Mouse (Mus musculus) heart, embryonic 13.5 days (tissue): ENCODE measurements around the gene Hoxd12. TPM values are rescaled to one million over a fixed set of nuclear protein-coding genes. Genes with fewer than 3 reads are reported as not detected.

Experiments used
- ATAC-seq: fragments of 200-750 bp; cut with Nextera tagmentation; 2 replicates; pipeline ENCODE4 v1.8.0; 2017; ENCODE audit warnings: moderate TSS enrichment; ENCODE audit not compliant: insufficient number of reproducible peaks, low FRiP score, low TSS enrichment; ENCODE audit errors: extremely low read depth
- H3K27ac ChIP-seq: fragments of 300-500 bp; sonication (generic); replicated peaks from 2 replicates; pipeline ENCODE4 v1.5.1; 2015; ENCODE audit warnings: moderate library complexity, mild to moderate bottlenecking, inconsistent platforms
- H3K27me3 ChIP-seq: fragments of 300-500 bp; sonication (generic); replicated peaks from 2 replicates; pipeline ENCODE4 v1.6.1; 2015; ENCODE audit warnings: mild to moderate bottlenecking, inconsistent platforms
- H3K36me3 ChIP-seq: fragments of 300-500 bp; sonication (generic); 2 replicates; pipeline ENCODE4 v1.6.1; 2015; ENCODE audit warnings: mild to moderate bottlenecking, inconsistent platforms
- H3K4me1 ChIP-seq: fragments of 300-500 bp; sonication (generic); 2 replicates; pipeline ENCODE4 v1.6.1; 2015; ENCODE audit warnings: inconsistent platforms
- H3K4me2 ChIP-seq: fragments of 300-500 bp; sonication (generic); 2 replicates; pipeline ENCODE4 v1.6.1; 2015; ENCODE audit warnings: inconsistent platforms, mild to moderate bottlenecking, moderate library complexity
- H3K4me3 ChIP-seq: fragments of 300-500 bp; sonication (generic); 2 replicates; pipeline ENCODE4 v1.5.1; 2015; ENCODE audit warnings: moderate library complexity, mild to moderate bottlenecking, inconsistent platforms
- H3K9ac ChIP-seq: fragments of 300-500 bp; sonication (generic); 2 replicates; pipeline ENCODE4 v1.6.1; 2015; ENCODE audit warnings: inconsistent platforms, mild to moderate bottlenecking, moderate library complexity
- H3K9me3 ChIP-seq: fragments of 300-500 bp; sonication (generic); 2 replicates; pipeline ENCODE4 v1.6.1; 2016; ENCODE audit warnings: inconsistent platforms
- WGBS: fragments of 180-500 bp; shearing (Covaris S2); methylation state at CpG from one replicate; pipeline ENCODE4 v1.1.7; 2015; ENCODE audit warnings: mixed read lengths; 5-methylcytosine and 5-hydroxymethylcytosine counted together
- polyA plus RNA-seq: library from polyadenylated mRNA; unstranded; fragments of >200 nt; fragmentation: Nextera tagmentation; extraction: Ambion mirVana; gene quantifications from 2 replicates; pipeline ENCODE4 v1.2.1, GENCODE M21; 2015

The Hoxd12 gene
- polyA plus RNA-seq, 1 experiment from 2014 or later = not detected

DNA sequence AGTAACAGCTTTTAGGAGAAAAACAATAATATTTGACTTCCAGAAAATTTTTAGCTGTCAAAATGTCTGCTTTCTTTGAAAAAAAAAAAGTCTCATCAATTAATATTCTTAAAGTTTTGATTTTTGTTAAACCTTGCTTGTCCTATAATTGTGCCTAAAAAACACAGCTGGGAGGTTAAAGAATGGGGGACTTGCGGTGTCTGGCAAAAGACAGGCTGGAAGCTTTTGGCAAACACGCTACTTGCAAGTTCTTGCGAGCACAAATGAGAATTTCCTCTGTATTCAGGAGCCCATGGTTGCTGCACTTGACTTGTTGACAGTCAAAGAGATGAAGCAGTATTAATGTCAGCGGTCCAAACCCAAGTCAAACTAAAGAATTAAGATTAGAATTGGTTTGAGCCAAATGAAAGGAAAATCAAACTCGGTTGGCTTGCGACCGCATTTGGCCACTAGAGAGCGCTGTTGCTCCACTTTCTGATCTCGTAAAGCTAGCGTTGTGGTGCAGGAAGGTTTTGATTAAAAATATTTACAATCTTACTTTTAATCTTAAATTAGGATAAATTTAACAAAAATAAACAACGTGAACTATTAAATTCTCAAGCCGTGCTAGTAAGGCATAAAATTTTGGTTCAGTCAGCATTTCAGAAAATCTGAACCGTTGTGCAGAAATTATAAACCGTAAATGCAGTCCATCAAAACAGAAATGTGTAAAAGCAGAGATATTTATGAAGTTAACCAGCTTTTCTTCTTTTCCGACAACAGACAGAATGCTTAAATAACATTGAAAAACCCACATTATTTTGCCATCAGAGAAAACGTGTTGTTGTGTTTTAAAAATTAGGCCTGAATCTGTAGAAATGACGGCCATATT, 27.4 kb downstream of the Hoxd12 start:
- no peak overlapping the region for H3K27ac ChIP-seq
- no peak overlapping the region for H3K9ac ChIP-seq
- no peaks in the 10 kb centered on the region for H3K9me3 ChIP-seq
- 16% methylated on average over 17 of the region's 17 CpGs for WGBS
- ATAC-seq = no peak
- H3K4me3 ChIP-seq = no peak overlapping the region
- H3K4me2 ChIP-seq = no peak overlapping the region
- peaks cover 99% of the 10 kb centered on the region for H3K27me3 ChIP-seq
- H3K36me3 ChIP-seq = no peaks in the 10 kb centered on the region
- peaks cover 28% of the 10 kb centered on the region for H3K4me1 ChIP-seq

GRCm38 (mm10) chr2:74702820-74703219, 28.0 kb downstream of the Hoxd12 start:
- Histone ChIP-seq H3K4me1 (peaks cover 23% of the 10 kb centered on the region), H3K4me2 (no peak overlapping the region), H3K9me3 (no peaks in the 10 kb centered on the region), H3K27ac (no peak overlapping the region), H3K4me3 (no peak overlapping the region), H3K36me3 (no peaks in the 10 kb centered on the region), H3K9ac (no peak overlapping the region), H3K27me3 (peaks cover 99% of the 10 kb centered on the region)
- 20% methylated on average over 6 of the region's 6 CpGs for WGBS
- ATAC-seq = no peak

- no peaks in the 10 kb centered on the region for H3K9me3 ChIP-seq
- H3K36me3 ChIP-seq = no peaks in the 10 kb centered on the region
- no peak overlapping the region for H3K9ac ChIP-seq
- no peak overlapping the region for H3K4me2 ChIP-seq
- ATAC-seq = no peak
- no peak overlapping the region for H3K27ac ChIP-seq
- no peak overlapping the region for H3K4me3 ChIP-seq
- peaks cover 99% of the 10 kb centered on the region for H3K27me3 ChIP-seq
- 9% methylated on average over 10 of the region's 10 CpGs for WGBS
- H3K4me1 ChIP-seq = peaks cover 18% of the 10 kb centered on the region
Measured at GRCm38 (mm10) chr2:74703317-74703716, 28.5 kb downstream of the Hoxd12 start.

DNA sequence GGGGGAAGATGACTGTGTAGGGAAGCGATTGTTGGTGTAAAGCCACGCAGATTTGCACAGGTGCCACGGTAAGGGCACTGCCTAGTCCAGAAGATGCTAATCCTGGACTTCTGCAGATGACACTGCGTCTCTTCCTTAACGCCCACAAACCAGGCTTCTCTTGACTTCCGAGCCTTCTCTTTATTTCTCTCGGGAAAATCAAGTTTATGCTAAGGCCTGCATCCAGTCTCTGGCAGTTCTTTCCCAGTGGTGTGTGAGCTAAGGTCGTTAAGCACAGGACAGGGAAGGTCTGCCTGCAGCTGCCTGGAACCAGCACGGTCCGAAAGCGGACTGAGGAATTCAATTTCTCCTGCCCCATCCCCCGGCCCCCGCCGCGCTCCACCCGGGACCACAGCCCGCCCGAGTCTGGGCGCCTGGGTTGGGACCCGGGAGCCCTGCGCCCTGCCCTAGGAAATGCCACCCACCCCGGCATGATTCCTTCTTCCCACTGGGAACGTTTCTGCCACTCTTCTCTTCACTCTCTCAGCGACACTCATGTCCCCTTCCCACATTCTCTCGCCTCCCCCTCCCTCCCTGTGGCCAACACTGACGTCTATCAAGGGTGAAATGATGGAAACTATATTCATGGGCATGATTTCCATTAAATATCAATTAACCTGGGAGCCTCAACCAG, 29.0 kb downstream of the Hoxd12 start:
- Histone ChIP-seq H3K4me3 (peak overlapping the region; percentile 51; the same call in 1 of the 2 replicates), H3K4me1 (peaks cover 15% of the 10 kb centered on the region), H3K9me3 (no peaks in the 10 kb centered on the region), H3K4me2 (peak overlapping the region; percentile 7; the same call in 1 of the 2 replicates), H3K27me3 (peaks cover 99% of the 10 kb centered on the region), H3K36me3 (no peaks in the 10 kb centered on the region), H3K9ac (no peak overlapping the region), H3K27ac (no peak overlapping the region)
- no peak for ATAC-seq
- 4% methylated on average over 26 of the region's 26 CpGs for WGBS

DNA sequence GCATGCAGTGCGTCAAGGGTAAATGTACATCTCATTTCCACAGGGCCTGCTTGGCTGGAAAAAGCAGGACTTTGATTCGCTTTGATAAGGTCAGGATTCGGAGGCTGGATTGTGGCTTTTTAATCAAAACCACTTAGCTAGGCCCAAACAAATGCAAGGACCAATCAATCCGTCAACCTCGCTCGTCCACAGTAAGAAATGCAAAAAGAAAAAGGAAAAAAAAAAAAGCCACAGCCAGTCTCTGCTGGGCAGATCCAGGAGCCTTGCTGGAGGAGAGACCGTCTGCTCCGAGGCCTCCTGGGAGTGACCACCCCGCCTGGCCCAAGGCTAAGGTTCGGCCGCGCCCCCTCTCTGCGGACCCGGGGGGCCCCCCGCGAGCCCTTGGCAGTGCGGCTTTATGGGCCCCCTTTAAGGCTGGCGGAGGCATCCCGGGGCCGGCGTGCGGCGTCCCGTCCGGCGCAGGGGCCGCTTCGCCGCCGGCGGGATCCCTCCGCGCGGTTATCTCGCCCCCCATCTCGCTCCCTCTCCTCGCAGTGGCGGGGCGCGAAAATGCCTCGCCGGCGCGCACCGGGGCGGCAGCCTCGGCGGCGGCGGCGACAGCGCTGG, 29.7 kb downstream of the Hoxd12 start, which contains the start of gene Hoxd8:
Gene Hoxd8 (plus strand): TSS at position 223 of the 606 bp plus-strand sequence.
- Histone ChIP-seq H3K4me1 (peaks cover 15% of the 10 kb centered on the region), H3K27me3 (peaks cover 99% of the 10 kb centered on the region), H3K9ac (peak within 1 kb of the TSS; percentile 62), H3K4me3 (peak within 1 kb of the TSS; percentile 51), H3K27ac (no peak within 1 kb of the TSS), H3K36me3 (no peaks in the 10 kb centered on the region), H3K9me3 (no peaks in the 10 kb centered on the region), H3K4me2 (peak within 1 kb of the TSS; percentile 75)
- WGBS = under 1% methylated on average over 42 of the region's 52 CpGs
- ATAC-seq = no peak

GRCm38 (mm10) chr2:74704999-74705466, 30.2 kb downstream of the Hoxd12 start:
- Histone ChIP-seq H3K27ac (no peak overlapping the region), H3K4me2 (peak overlapping the region; percentile 75), H3K9ac (peak overlapping the region; percentile 62), H3K36me3 (no peaks in the 10 kb centered on the region), H3K9me3 (no peaks in the 10 kb centered on the region), H3K4me1 (peaks cover 15% of the 10 kb centered on the region), H3K4me3 (peak overlapping the region; percentile 51), H3K27me3 (peaks cover 99% of the 10 kb centered on the region)
- whole genome bisulfite sequencing = under 1% methylated on average over 61 of the region's 66 CpGs
- no peak for ATAC-seq

DNA sequence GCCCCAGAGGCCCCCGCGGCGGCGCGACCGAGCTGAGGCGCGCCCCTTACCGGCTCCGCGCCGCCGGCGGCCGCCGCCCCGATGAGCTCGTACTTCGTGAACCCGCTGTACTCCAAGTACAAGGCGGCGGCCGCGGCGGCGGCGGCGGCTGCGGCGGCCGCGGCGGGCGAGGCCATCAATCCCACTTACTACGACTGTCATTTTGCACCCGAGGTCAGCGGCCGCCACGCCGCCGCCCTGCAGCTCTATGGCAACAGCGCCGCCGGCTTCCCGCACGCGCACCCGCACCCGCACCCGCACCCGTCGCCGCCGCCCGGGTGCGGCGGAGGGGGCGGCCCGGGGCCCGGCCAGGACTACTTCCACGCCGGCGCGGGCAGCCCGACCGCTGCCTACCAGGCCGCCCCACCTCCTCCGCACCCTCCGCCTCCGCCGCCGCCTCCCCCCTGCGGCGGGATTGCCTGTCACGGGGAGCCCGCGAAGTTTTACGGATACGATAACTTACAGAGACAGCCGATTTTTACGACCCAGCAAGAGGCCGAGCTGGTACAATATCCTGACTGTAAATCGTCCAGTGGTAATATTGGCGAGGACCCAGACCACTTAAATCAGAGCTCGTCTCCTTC, 30.8 kb downstream of the Hoxd12 start:
- Histone ChIP-seq H3K27ac (no peak overlapping the region), H3K4me3 (peak overlapping the region; percentile 51), H3K36me3 (no peaks in the 10 kb centered on the region), H3K9ac (peak overlapping the region; percentile 62), H3K4me2 (peak overlapping the region; percentile 75), H3K9me3 (no peaks in the 10 kb centered on the region), H3K27me3 (peaks cover 99% of the 10 kb centered on the region), H3K4me1 (peaks cover 15% of the 10 kb centered on the region)
- under 1% methylated on average over 66 of the region's 85 CpGs for WGBS
- ATAC-seq = no peak

DNA sequence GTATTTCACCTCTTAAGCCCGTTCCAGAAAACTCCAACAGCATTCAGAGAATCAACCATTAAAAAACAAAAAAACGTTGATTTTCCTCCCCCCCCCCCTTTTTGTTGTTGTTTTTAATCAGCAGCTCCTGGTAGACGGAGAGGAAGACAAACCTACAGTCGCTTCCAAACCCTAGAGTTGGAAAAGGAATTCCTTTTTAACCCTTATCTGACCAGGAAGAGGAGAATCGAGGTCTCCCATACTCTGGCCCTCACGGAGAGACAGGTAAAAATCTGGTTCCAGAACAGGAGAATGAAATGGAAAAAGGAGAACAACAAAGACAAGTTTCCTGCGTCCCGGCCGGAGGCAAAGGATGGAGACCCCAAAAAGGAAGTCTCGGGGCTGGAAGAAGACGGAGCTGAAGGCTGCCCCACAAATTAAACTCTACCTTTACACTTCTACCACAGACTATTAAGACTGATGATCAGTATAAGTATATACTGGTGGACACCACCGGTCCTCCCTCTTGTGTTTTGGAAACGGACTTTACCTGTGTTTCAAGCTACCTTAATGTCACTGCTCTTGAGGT, 31.7 kb downstream of the Hoxd12 start:
- Histone ChIP-seq H3K4me2 (no peak overlapping the region), H3K9me3 (no peaks in the 10 kb centered on the region), H3K9ac (no peak overlapping the region), H3K27ac (no peak overlapping the region), H3K27me3 (peaks cover 99% of the 10 kb centered on the region), H3K36me3 (no peaks in the 10 kb centered on the region), H3K4me3 (no peak overlapping the region), H3K4me1 (peaks cover 15% of the 10 kb centered on the region)
- no peak for ATAC-seq
- WGBS = 3% methylated on average over 13 of the region's 13 CpGs

GRCm38 (mm10) chr2:74707599-74707998, 32.8 kb downstream of the Hoxd12 start:
- H3K9ac ChIP-seq = no peak overlapping the region

DNA sequence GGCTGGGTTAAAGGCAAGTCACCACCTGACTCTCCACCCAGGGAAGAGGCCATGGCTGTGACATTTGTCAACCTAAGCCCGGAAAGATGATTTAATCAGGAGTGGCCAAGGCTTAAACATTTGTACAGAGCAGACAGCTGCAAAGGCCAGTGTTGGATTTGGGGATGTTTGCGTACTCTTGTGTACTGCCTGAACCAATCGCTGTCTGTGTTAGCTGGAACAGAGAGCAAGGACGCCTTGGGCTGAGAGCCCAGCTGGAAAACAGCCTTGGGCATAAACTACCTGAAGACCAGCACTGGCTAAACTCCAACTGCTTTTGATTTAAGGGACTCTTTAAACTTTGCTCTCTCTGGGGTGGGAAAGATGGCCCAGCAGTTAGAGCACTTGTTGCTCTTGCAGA, 33.9 kb downstream of the Hoxd12 start:
- no peak overlapping the region for H3K4me3 ChIP-seq
- H3K4me2 ChIP-seq = no peak overlapping the region
- no peak for ATAC-seq
- H3K36me3 ChIP-seq = no peaks in the 10 kb centered on the region
- H3K9ac ChIP-seq = no peak overlapping the region
- H3K4me1 ChIP-seq = peaks cover 24% of the 10 kb centered on the region
- WGBS = 12% methylated on average over 4 of the region's 4 CpGs
- H3K9me3 ChIP-seq = no peaks in the 10 kb centered on the region
- H3K27me3 ChIP-seq = peaks cover 99% of the 10 kb centered on the region
- no peak overlapping the region for H3K27ac ChIP-seq

More at GRCm38 (mm10) chr2:74707599-74707998, 32.8 kb downstream of the Hoxd12 start:
- H3K4me1 ChIP-seq = peaks cover 24% of the 10 kb centered on the region
- peaks cover 99% of the 10 kb centered on the region for H3K27me3 ChIP-seq
- no peak overlapping the region for H3K4me3 ChIP-seq
- no peak for ATAC-seq
- WGBS = 11% methylated on average over 7 of the region's 7 CpGs
- no peak overlapping the region for H3K27ac ChIP-seq
- no peak overlapping the region for H3K4me2 ChIP-seq
- no peaks in the 10 kb centered on the region for H3K9me3 ChIP-seq
- H3K36me3 ChIP-seq = no peaks in the 10 kb centered on the region
